Mouse (Mus musculus) G1E (cell line): ENCODE data around the gene Ddah1. TPM values are rescaled to one million over a fixed set of nuclear protein-coding genes. Genes with fewer than 3 reads are reported as not detected.

Experiments used
- ATAC-seq: 2 replicates; pipeline ENCODE4 v1.8.0; 2016; ENCODE audit warnings: mild to moderate bottlenecking; ENCODE audit not compliant: insufficient number of reproducible peaks, poor library complexity, low FRiP score, severe bottlenecking; ENCODE audit errors: extremely low read depth
- DNase-seq: peaks from one replicate; pipeline ENCODE4 v3.0.0; 2012; ENCODE audit warnings: low spot score
- H3K27me3 ChIP-seq: 2 replicates; pipeline ENCODE4 v1.6.1; 2012; ENCODE audit warnings: mild to moderate bottlenecking, low read length, inconsistent platforms; ENCODE audit not compliant: insufficient read depth
- H3K36me3 ChIP-seq: replicated peaks from 2 replicates; pipeline ENCODE3; 2012; ENCODE audit warnings: mild to moderate bottlenecking, inconsistent platforms
- H3K4me1 ChIP-seq: 2 replicates; pipeline ENCODE4 v1.6.1; 2012; ENCODE audit warnings: low read depth, low read length, inconsistent platforms, mixed read lengths; ENCODE audit not compliant: insufficient read depth
- H3K4me3 ChIP-seq: 2 replicates; pipeline ENCODE4 v1.5.1; 2012; ENCODE audit warnings: low read depth, mild to moderate bottlenecking, inconsistent platforms, low read length, moderate library complexity, mixed read lengths
- H3K9me3 ChIP-seq: replicated peaks from 2 replicates; pipeline ENCODE4 v1.6.1; 2012; ENCODE audit warnings: inconsistent platforms
- CTCF ChIP-seq: IDR thresholded peaks from 2 replicates; pipeline ENCODE4 v1.5.1; 2012; ENCODE audit warnings: low read depth, low read length, inconsistent platforms, mixed read lengths
- GATA1 ChIP-seq: IDR thresholded peaks from 2 replicates; pipeline ENCODE4 v1.6.1; 2012; ENCODE audit warnings: borderline replicate concordance, low read length, inconsistent platforms, mixed read lengths
- GATA2 ChIP-seq: IDR thresholded peaks from 2 replicates; pipeline ENCODE4 v1.6.1; 2012; ENCODE audit warnings: low read depth, low read length, inconsistent platforms, borderline replicate concordance
- POLR2AphosphoS5 ChIP-seq: IDR thresholded peaks from 2 replicates; pipeline ENCODE4 v1.6.1; 2012; ENCODE audit warnings: low read depth, low read length, inconsistent platforms; ENCODE audit not compliant: insufficient replicate concordance
- TAL1 ChIP-seq: conservative IDR thresholded peaks from 2 replicates; pipeline ENCODE4 v1.6.1; 2012; ENCODE audit warnings: low read depth, low read length, inconsistent platforms, mixed read lengths
- polyA plus RNA-seq: library from polyadenylated mRNA; stranded (reverse); fragments of >175 nt; gene quantifications from 2 replicates; pipeline ENCODE4 v1.2.3, GENCODE M21; 2012
- total RNA-seq, 2 experiments: library from RNA; stranded (forward) in 1 of 2; stranded (reverse) in 1 of 2; fragments of 200-1000 nt in 1 of 2; fragments of >200 nt in 1 of 2; fragmentation: Nextera tagmentation in 1 of 2; gene quantifications; 2 replicates each; pipeline ENCODE4 v1.2.3; 2014 to 2017

The Ddah1 gene
- total and polyA plus RNA-seq, 3 experiments = 0.16 TPM; not detected in 2

DNA sequence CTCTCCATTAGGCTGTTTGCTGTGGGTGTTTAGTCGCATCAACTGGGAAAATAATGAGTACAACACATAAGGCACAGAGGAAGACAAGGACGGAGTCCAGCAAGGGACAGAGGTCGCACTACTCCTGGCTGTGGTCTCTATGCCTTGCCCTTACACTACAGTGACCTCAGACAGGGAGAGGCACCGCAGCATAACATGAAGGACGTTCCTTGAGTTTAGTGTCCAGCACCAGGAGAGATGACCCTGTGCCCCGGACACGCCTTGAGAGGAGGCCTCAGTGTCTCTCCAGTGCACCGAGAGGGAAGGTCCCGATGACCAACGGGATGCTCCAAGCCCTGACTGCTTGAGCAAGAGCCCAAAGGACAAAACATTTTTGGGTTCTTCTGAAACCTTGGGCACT lies 39.6 kb downstream of the Ddah1 start:
- no peak for TF ChIP-seq CTCF
- Histone ChIP-seq H3K4me1 (no peaks in the 10 kb centered on the region), H3K4me3 (no peak overlapping the region), H3K27me3 (no peaks in the 10 kb centered on the region), H3K9me3 (peaks cover 11% of the 10 kb centered on the region), H3K36me3 (no peaks in the 10 kb centered on the region)
- ATAC-seq (no peak), DNase-seq (no peak)

GRCm38 (mm10) chr3:145798751-145799188 lies 40.3 kb downstream of the Ddah1 start:
- Histone ChIP-seq H3K36me3 (no peaks in the 10 kb centered on the region), H3K9me3 (peaks cover 11% of the 10 kb centered on the region), H3K4me1 (no peaks in the 10 kb centered on the region), H3K27me3 (no peaks in the 10 kb centered on the region), H3K4me3 (no peak overlapping the region)
- no peak for TF ChIP-seq CTCF
- TF ChIP-seq TAL1 = no peak
- no peak for TF ChIP-seq GATA2
- no peak for TF ChIP-seq POLR2AphosphoS5
- TF ChIP-seq GATA1 = no peak
- no peak for DNase-seq
- no peak for ATAC-seq

DNA sequence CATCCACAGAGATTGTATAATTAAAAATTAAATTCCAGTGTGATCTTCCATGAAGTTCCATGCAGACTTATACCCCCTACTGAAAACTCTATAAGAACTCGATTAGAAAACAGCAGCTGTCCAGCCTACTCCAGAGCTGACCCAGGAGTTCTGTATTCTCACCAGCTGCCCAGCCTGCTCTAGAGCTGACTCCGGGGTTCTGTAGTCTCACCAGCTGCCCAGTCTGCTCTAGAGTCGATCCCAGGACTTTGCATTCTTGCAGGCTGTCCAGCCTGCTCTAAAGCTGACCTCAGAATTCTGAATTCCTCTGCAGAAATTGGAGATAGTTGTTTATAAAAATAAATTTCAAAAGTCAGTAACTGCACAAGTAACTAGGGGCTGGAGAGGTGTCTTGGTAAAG lies 40.9 kb downstream of the Ddah1 start:
- no peaks in the 10 kb centered on the region for H3K36me3 ChIP-seq
- H3K4me1 ChIP-seq = no peaks in the 10 kb centered on the region
- ATAC-seq (no peak), DNase-seq (no peak)
- TF ChIP-seq TAL1 (no peak), CTCF (no peak), GATA1 (no peak), POLR2AphosphoS5 (no peak), GATA2 (no peak)
- peaks cover 10% of the 10 kb centered on the region for H3K9me3 ChIP-seq
- no peaks in the 10 kb centered on the region for H3K27me3 ChIP-seq
- no peak overlapping the region for H3K4me3 ChIP-seq

GRCm38 (mm10) chr3:145802106-145802505 lies 43.6 kb downstream of the Ddah1 start:
- TF ChIP-seq GATA2 = no peak
- no peak for TF ChIP-seq POLR2AphosphoS5
- no peak for TF ChIP-seq GATA1
- no peak for TF ChIP-seq TAL1
- TF ChIP-seq CTCF = no peak
- Histone ChIP-seq H3K4me1 (no peaks in the 10 kb centered on the region), H3K9me3 (peaks cover 9% of the 10 kb centered on the region), H3K36me3 (no peaks in the 10 kb centered on the region), H3K27me3 (no peaks in the 10 kb centered on the region), H3K4me3 (no peak overlapping the region)
- ATAC-seq (no peak), DNase-seq (no peak)

DNA sequence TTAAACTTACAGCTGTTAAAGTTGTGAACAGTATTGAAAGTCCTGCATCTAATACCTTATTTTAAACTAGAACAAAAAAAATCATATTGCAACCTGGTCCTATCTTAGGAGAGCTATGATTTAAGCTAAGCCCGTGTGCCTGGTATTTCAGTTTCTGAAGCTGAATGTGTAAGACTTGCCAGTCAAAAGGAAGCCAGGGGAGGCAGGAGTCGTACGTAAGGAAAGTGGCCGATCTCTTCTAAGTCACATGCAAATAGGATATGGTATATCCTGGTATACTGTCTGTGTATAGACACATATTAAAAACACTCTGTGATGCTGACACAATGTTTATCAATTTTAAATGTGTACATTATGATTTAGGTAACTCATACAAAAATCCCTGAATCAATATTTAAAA lies 47.4 kb downstream of the Ddah1 start:
- H3K4me1 ChIP-seq = no peaks in the 10 kb centered on the region
- DNase-seq = no peak
- H3K9me3 ChIP-seq = peaks cover 8% of the 10 kb centered on the region; the same call in 1 of the 2 replicates
- H3K36me3 ChIP-seq = no peaks in the 10 kb centered on the region
- TF ChIP-seq TAL1 (no peak), GATA1 (no peak), POLR2AphosphoS5 (no peak), GATA2 (no peak), CTCF (no peak)
- H3K4me3 ChIP-seq = no peak overlapping the region
- no peak for ATAC-seq
- no peaks in the 10 kb centered on the region for H3K27me3 ChIP-seq

- DNase-seq (no peak), ATAC-seq (no peak)
- Histone ChIP-seq H3K4me3 (no peak overlapping the region), H3K4me1 (no peaks in the 10 kb centered on the region), H3K9me3 (peaks cover 8% of the 10 kb centered on the region; the same call in 1 of the 2 replicates), H3K27me3 (no peaks in the 10 kb centered on the region), H3K36me3 (no peaks in the 10 kb centered on the region)
- TF ChIP-seq TAL1 = no peak
- TF ChIP-seq CTCF = no peak
- TF ChIP-seq POLR2AphosphoS5 = no peak
These were observed 48.0 kb downstream of the Ddah1 start for GRCm38 (mm10) chr3:145806502-145806901.

GRCm38 (mm10) chr3:145816807-145817206 lies 58.3 kb downstream of the Ddah1 start:
- Histone ChIP-seq H3K4me1 (no peaks in the 10 kb centered on the region), H3K9me3 (peaks cover 11% of the 10 kb centered on the region), H3K27me3 (no peaks in the 10 kb centered on the region), H3K36me3 (no peaks in the 10 kb centered on the region), H3K4me3 (no peak overlapping the region)
- ATAC-seq (no peak), DNase-seq (no peak)
- no peak for TF ChIP-seq GATA1
